Mouse (Mus musculus) intestine, postnatal 0 days (tissue): Measurements from ENCODE around the gene Phc2. TPM values are rescaled to one million over a fixed set of nuclear protein-coding genes. Genes with fewer than 3 reads are reported as not detected.

Experiments used
- ATAC-seq: fragments of 200-750 bp; cut with Nextera tagmentation; 2 replicates; pipeline ENCODE4 v1.8.0; 2017; ENCODE audit warnings: mild to moderate bottlenecking, moderate TSS enrichment, moderate library complexity
- H3K27ac ChIP-seq: fragments of 300-500 bp; sonication (generic); 2 replicates; pipeline ENCODE4 v1.5.1; 2014; ENCODE audit warnings: mild to moderate bottlenecking, low read depth, low read length, moderate library complexity
- H3K27me3 ChIP-seq: fragments of 300-500 bp; sonication (generic); replicated peaks from 2 replicates; pipeline ENCODE4 v1.6.1; 2014; ENCODE audit warnings: low read length, mixed read lengths; ENCODE audit not compliant: control insufficient read depth, insufficient read depth
- H3K36me3 ChIP-seq: fragments of 300-500 bp; sonication (generic); 2 replicates; pipeline ENCODE4 v1.6.1; 2014; ENCODE audit warnings: mild to moderate bottlenecking, moderate library complexity; ENCODE audit not compliant: control insufficient read depth, insufficient read depth
- H3K4me1 ChIP-seq: fragments of 300-500 bp; sonication (generic); replicated peaks from 2 replicates; pipeline ENCODE4 v1.6.1; 2014; ENCODE audit warnings: antibody characterized with exemption, low read length, mixed read lengths; ENCODE audit not compliant: control insufficient read depth, insufficient read depth
- H3K4me2 ChIP-seq: fragments of 300-500 bp; sonication (generic); replicated peaks from 2 replicates; pipeline ENCODE4 v1.6.1; 2014; ENCODE audit warnings: low read depth, mild to moderate bottlenecking, moderate library complexity
- H3K4me3 ChIP-seq: fragments of 300-500 bp; sonication (generic); 2 replicates; pipeline ENCODE4 v1.5.1; 2014; ENCODE audit warnings: low read depth, low read length
- H3K9ac ChIP-seq: fragments of 300-500 bp; sonication (generic); 2 replicates; pipeline ENCODE4 v1.6.1; 2014; ENCODE audit warnings: mild to moderate bottlenecking, low read depth, low read length
- H3K9me3 ChIP-seq: fragments of 300-500 bp; sonication (generic); 2 replicates; pipeline ENCODE4 v1.6.1; 2016; ENCODE audit warnings: mixed run types; ENCODE audit not compliant: control insufficient read depth
- CTCF ChIP-seq: sonication (generic); IDR thresholded peaks from 2 replicates; pipeline ENCODE4 v1.5.1; 2016; ENCODE audit warnings: low read depth, mild to moderate bottlenecking, control low read depth, antibody characterized with exemption, moderate library complexity
- whole genome bisulfite sequencing: fragments of 180-500 bp; shearing (Covaris S2); extraction: QIAGEN DNeasy Blood & Tissue Kit; methylation state at CpG from one replicate; pipeline ENCODE4 v1.1.7; 2014; 5-methylcytosine and 5-hydroxymethylcytosine counted together
- polyA plus RNA-seq: library from polyadenylated mRNA; unstranded; fragments of >200 nt; fragmentation: Nextera tagmentation; extraction: Ambion mirVana; gene quantifications from 2 replicates; pipeline ENCODE4 v1.2.1, GENCODE M21; 2015

Phc2 gene
- polyA plus RNA-seq, 1 experiment from 2014 or later = 25.4 TPM

- 71% methylated on average over 5 of the region's 5 CpGs for WGBS
- no peak overlapping the region for H3K9ac ChIP-seq
- H3K4me3 ChIP-seq = no peak overlapping the region
- H3K4me2 ChIP-seq = no peak overlapping the region
- no peaks in the 10 kb centered on the region for H3K9me3 ChIP-seq
- no peaks in the 10 kb centered on the region for H3K4me1 ChIP-seq
- no peak for TF ChIP-seq CTCF
- no peak for ATAC-seq
- peaks cover 32% of the 10 kb centered on the region for H3K36me3 ChIP-seq
- H3K27ac ChIP-seq = no peak overlapping the region
- no peaks in the 10 kb centered on the region for H3K27me3 ChIP-seq
These were observed 116.2 kb downstream of the Phc2 start for GRCm38 (mm10) chr4:128770698-128771097.

GRCm38 (mm10) chr4:128773820-128774219 lies 119.3 kb downstream of the Phc2 start:
- H3K9me3 ChIP-seq = no peaks in the 10 kb centered on the region
- WGBS = 89% methylated on average over 11 of the region's 11 CpGs
- H3K4me2 ChIP-seq = no peak overlapping the region
- no peaks in the 10 kb centered on the region for H3K27me3 ChIP-seq
- no peaks in the 10 kb centered on the region for H3K4me1 ChIP-seq
- no peak overlapping the region for H3K4me3 ChIP-seq
- ATAC-seq = no peak
- peaks cover 60% of the 10 kb centered on the region for H3K36me3 ChIP-seq
- no peak overlapping the region for H3K9ac ChIP-seq
- TF ChIP-seq CTCF = no peak
- H3K27ac ChIP-seq = no peak overlapping the region; the same call in 1 of the 2 replicates

GRCm38 (mm10) chr4:128774467-128774866 lies 120.0 kb downstream of the Phc2 start:
- ATAC-seq = 0 out of 2 replicates have a peak, but pooled peaks have one; percentile 34
- 89% methylated on average over 9 of the region's 9 CpGs for WGBS

GRCm38 (mm10) chr4:128776568-128777289 lies 122.2 kb downstream of the Phc2 start:
- no peaks in the 10 kb centered on the region for H3K27me3 ChIP-seq
- H3K4me2 ChIP-seq = peak overlapping the region; percentile 35; the same call in 1 of the 2 replicates
- no peak overlapping the region for H3K27ac ChIP-seq
- no peaks in the 10 kb centered on the region for H3K9me3 ChIP-seq
- no peak overlapping the region for H3K4me3 ChIP-seq
- H3K9ac ChIP-seq = peak overlapping the region; percentile 31; the same call in 1 of the 2 replicates
- 49% methylated on average over 20 of the region's 20 CpGs for whole genome bisulfite sequencing
- ATAC-seq = peak; percentile 34; the same call in 1 of the 2 replicates
- no peaks in the 10 kb centered on the region for H3K4me1 ChIP-seq
- TF ChIP-seq CTCF = peak; percentile 97
- H3K36me3 ChIP-seq = peaks cover 77% of the 10 kb centered on the region

More at GRCm38 (mm10) chr4:128774467-128774866, 120.0 kb downstream of the Phc2 start:
- TF ChIP-seq CTCF = peak; percentile 81
- Histone ChIP-seq H3K4me2 (no peak overlapping the region), H3K9me3 (no peaks in the 10 kb centered on the region), H3K4me1 (no peaks in the 10 kb centered on the region), H3K4me3 (no peak overlapping the region), H3K27me3 (no peaks in the 10 kb centered on the region), H3K9ac (no peak overlapping the region), H3K36me3 (peaks cover 65% of the 10 kb centered on the region), H3K27ac (no peak overlapping the region)

GRCm38 (mm10) chr4:128777593-128777992 lies 123.1 kb downstream of the Phc2 start:
- H3K36me3 ChIP-seq = peaks cover 72% of the 10 kb centered on the region
- H3K9ac ChIP-seq = no peak overlapping the region
- WGBS = 87% methylated on average over 11 of the region's 11 CpGs

GRCm38 (mm10) chr4:128782037-128782436 lies 127.5 kb downstream of the Phc2 start:
- Histone ChIP-seq H3K4me1 (no peaks in the 10 kb centered on the region), H3K27me3 (no peaks in the 10 kb centered on the region), H3K4me3 (no peak overlapping the region), H3K27ac (no peak overlapping the region), H3K9ac (no peak overlapping the region), H3K9me3 (no peaks in the 10 kb centered on the region), H3K36me3 (peaks cover 61% of the 10 kb centered on the region), H3K4me2 (no peak overlapping the region)
- no peak for TF ChIP-seq CTCF
- WGBS = 90% methylated on average over 7 of the region's 7 CpGs
- no peak for ATAC-seq

More at GRCm38 (mm10) chr4:128777593-128777992, 123.1 kb downstream of the Phc2 start:
- Histone ChIP-seq H3K4me3 (no peak overlapping the region), H3K27ac (no peak overlapping the region), H3K9me3 (no peaks in the 10 kb centered on the region), H3K27me3 (no peaks in the 10 kb centered on the region), H3K4me2 (no peak overlapping the region), H3K4me1 (no peaks in the 10 kb centered on the region)
- no peak for ATAC-seq
- TF ChIP-seq CTCF = no peak
